Mouse (Mus musculus) midbrain, embryonic 10.5 days (tissue): ENCODE data around the gene Syne3. TPM values are rescaled to one million over a fixed set of nuclear protein-coding genes. Genes with fewer than 3 reads are reported as not detected.

Source experiments
- DNase-seq: peaks from one replicate; pipeline ENCODE4 v3.0.0-alpha.2; 2017; ENCODE audit warnings: low spot score
- H3K27ac ChIP-seq: fragments of 300-500 bp; sonication (generic); replicated peaks from 2 replicates; pipeline ENCODE4 v1.5.1; 2016; ENCODE audit warnings: mild to moderate bottlenecking
- H3K27me3 ChIP-seq: fragments of 300-500 bp; sonication (generic); 2 replicates; pipeline ENCODE4 v1.6.1; 2016; ENCODE audit warnings: low read depth, mild to moderate bottlenecking; ENCODE audit not compliant: poor library complexity, severe bottlenecking
- H3K36me3 ChIP-seq: fragments of 300-500 bp; sonication (generic); 2 replicates; pipeline ENCODE4 v1.6.1; 2016; ENCODE audit warnings: mild to moderate bottlenecking, moderate library complexity
- H3K4me1 ChIP-seq: fragments of 300-500 bp; sonication (generic); 2 replicates; pipeline ENCODE4 v1.6.1; 2016
- H3K4me3 ChIP-seq: fragments of 300-500 bp; sonication (generic); 2 replicates; pipeline ENCODE4 v1.5.1; 2016; ENCODE audit warnings: mild to moderate bottlenecking, moderate library complexity
- H3K9me3 ChIP-seq: fragments of 300-500 bp; sonication (generic); replicated peaks from 2 replicates; pipeline ENCODE4 v1.6.1; 2016; ENCODE audit warnings: mild to moderate bottlenecking
- WGBS: fragments of 180-500 bp; shearing (Covaris S2); methylation state at CpG from one replicate; pipeline ENCODE4 v1.1.7; 2016; 5-methylcytosine and 5-hydroxymethylcytosine counted together
- polyA plus RNA-seq: library from polyadenylated mRNA; unstranded; fragments of >200 nt; fragmentation: Nextera tagmentation; extraction: Ambion mirVana; gene quantifications from 2 replicates; pipeline ENCODE4 v1.2.1, GENCODE M21; 2016

The Syne3 gene
- polyA plus RNA-seq, 1 experiment from 2014 or later: 0.14 TPM

GRCm38 (mm10) chr12:104904138-104904537, 105.5 kb downstream of the Syne3 start:
- 33% methylated on average over 5 of the region's 5 CpGs for WGBS
- H3K4me1 ChIP-seq: peaks cover 62% of the 10 kb centered on the region
- no peak for DNase-seq
- H3K4me3 ChIP-seq: no peak overlapping the region
- H3K9me3 ChIP-seq: peaks cover 3% of the 10 kb centered on the region
- H3K27ac ChIP-seq: peak overlapping the region; percentile 52
- peaks cover 42% of the 10 kb centered on the region for H3K27me3 ChIP-seq
- no peaks in the 10 kb centered on the region for H3K36me3 ChIP-seq

DNA sequence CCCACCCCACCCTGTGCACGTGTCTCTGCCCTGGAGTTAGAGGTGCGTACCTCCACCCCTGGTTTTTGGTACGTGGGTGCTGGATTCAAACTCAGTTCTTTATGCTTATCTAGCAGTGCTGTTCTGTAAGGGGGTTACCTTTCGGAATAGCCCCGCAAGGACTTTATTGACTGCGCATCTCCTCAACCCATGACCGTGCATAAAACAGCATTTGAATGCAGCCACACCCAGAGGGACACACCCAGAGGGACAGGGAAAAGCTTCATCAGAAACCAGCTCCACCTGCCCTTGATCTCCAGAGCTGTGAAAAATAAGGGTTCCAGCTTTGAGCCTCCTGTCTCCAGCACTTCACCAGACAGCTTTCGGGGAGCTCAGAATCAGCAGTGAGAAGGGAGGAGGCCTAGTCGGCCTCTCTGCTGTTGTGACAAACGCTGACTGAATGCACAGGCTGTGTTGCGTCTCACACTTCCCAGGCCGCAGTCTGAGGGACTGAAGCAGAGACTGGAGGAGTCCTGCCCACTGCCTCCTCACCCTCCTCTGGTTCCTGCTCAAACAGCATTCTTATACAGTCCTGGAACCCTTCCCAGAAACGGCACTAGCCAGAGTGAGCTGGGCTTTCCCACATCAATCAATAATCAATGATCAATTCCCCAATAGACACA, 107.1 kb downstream of the Syne3 start:
- DNase-seq: no peak
- 85% methylated on average over 13 of the region's 13 CpGs for WGBS
- Histone ChIP-seq H3K27ac (peak overlapping the region; percentile 14), H3K9me3 (peaks cover 3% of the 10 kb centered on the region), H3K36me3 (no peaks in the 10 kb centered on the region), H3K27me3 (peaks cover 42% of the 10 kb centered on the region), H3K4me1 (peaks cover 48% of the 10 kb centered on the region), H3K4me3 (no peak overlapping the region)

DNA sequence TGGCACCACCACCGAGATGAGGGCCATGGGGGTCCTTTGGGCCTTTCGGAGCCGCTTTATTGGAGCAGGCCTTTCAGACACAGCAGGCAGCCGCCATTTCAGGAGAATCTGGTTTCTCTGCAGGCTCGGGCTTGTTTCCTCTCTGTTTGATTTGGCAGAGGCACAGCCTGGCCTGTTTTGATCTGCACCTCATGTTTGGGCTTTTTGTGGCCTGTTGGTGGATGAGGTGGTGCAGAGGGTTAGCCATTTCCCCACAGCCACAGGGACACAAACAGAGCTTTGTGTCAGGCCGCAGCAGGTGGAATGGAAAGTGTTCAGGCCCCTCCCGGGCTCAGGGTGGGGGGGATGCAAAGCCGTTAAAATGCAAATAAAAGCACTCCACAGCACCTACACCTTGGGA, 108.3 kb downstream of the Syne3 start:
- no peak for DNase-seq
- H3K4me3 ChIP-seq: no peak overlapping the region
- 41% methylated on average over 8 of the region's 8 CpGs for WGBS

DNA sequence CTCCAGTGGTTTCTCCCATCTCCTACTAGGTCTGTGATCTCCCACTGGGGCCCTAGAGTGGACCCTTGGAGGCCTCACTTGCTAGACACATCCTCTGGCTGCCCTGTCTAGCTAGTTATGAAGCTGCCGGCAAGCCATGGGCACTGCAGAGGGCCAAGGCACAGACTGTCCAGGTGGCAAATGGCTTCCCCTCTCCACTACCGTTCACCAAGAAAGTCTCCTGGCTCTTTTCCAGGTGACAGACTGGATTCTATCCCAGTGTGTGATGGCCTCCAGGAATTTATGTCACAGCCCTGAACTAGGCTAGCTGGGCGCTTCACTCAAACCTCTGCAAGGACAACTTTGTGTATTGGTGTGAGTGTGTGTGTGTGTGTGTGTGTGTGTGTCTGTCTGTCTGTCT, 109.8 kb downstream of the Syne3 start:
- WGBS: 94% methylated on average over 3 of the region's 3 CpGs
- Histone ChIP-seq H3K36me3 (no peaks in the 10 kb centered on the region), H3K27ac (peak overlapping the region; percentile 33), H3K4me1 (peaks cover 59% of the 10 kb centered on the region), H3K4me3 (no peak overlapping the region), H3K27me3 (peaks cover 17% of the 10 kb centered on the region), H3K9me3 (no peaks in the 10 kb centered on the region)
- DNase-seq: no peak

More for the DNA sequence above, 108.3 kb downstream of the Syne3 start:
- peaks cover 55% of the 10 kb centered on the region for H3K4me1 ChIP-seq
- peak overlapping the region; percentile 72 for H3K27ac ChIP-seq
- H3K27me3 ChIP-seq: peaks cover 32% of the 10 kb centered on the region
- H3K9me3 ChIP-seq: no peaks in the 10 kb centered on the region
- H3K36me3 ChIP-seq: no peaks in the 10 kb centered on the region

DNA sequence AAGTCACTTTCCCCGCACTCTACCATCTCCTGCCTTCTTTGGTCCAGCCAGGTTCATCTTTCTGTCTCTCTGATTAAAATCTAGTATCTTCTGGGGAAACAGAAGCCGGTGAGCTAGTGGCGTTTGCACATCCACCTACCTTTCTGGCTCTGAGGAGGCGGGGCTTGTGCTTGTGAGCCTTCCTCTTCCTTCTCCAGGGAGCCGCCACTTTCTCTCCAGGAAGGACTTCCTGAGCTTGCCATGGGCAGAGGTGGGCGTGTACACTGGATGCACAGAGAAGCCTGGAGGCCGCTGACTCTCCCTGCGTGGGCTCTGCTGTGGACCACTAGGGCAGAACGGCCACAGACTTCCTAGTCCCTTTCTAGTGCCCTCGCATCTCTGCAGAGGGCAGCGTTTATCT, 110.4 kb downstream of the Syne3 start:
- Histone ChIP-seq H3K4me1 (peaks cover 54% of the 10 kb centered on the region), H3K9me3 (no peaks in the 10 kb centered on the region), H3K27me3 (peaks cover 11% of the 10 kb centered on the region), H3K4me3 (no peak overlapping the region), H3K27ac (0 out of 2 replicates have a peak overlapping the region, but pooled peaks have one; percentile 33), H3K36me3 (no peaks in the 10 kb centered on the region)
- DNase-seq: no peak
- 68% methylated on average over 11 of the region's 11 CpGs for WGBS

DNA sequence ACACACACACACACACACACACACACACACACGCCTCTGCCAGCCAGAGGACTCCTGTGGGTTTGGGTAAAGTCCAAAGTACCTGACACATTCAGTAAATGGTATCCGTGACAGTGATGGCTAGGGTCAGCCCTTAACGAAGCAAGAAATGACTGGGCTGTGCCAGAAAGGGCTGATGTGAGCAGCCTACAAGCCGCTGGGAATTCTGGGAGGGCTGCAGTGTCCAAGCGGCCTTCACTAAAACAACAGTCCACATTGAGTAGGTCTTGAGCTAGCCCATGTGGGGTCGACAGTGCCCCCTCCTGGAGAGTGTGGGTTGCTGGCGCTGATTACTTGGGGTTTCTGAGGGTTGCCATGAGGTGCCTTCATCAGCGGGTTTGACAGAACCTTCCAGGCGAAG, 110.9 kb downstream of the Syne3 start:
- Histone ChIP-seq H3K4me3 (no peak overlapping the region), H3K9me3 (no peaks in the 10 kb centered on the region), H3K27ac (peak overlapping the region; percentile 28; the same call in 1 of the 2 replicates), H3K36me3 (no peaks in the 10 kb centered on the region), H3K4me1 (peaks cover 52% of the 10 kb centered on the region), H3K27me3 (peaks cover 6% of the 10 kb centered on the region)
- WGBS: 76% methylated on average over 9 of the region's 9 CpGs
- DNase-seq: no peak

- H3K4me1 ChIP-seq: peaks cover 48% of the 10 kb centered on the region
- H3K9me3 ChIP-seq: no peaks in the 10 kb centered on the region; the same call in 1 of the 2 replicates
- DNase-seq: peak; percentile 31
- WGBS: 51% methylated on average over 8 of the region's 8 CpGs
- no peak overlapping the region for H3K4me3 ChIP-seq
- no peaks in the 10 kb centered on the region for H3K36me3 ChIP-seq
- H3K27ac ChIP-seq: peak overlapping the region; percentile 71
- H3K27me3 ChIP-seq: 0 out of 2 replicates have a peak, but pooled peaks cover 5% of the 10 kb centered on the region
Measured at GRCm38 (mm10) chr12:104897051-104897618, 112.5 kb downstream of the Syne3 start.

DNA sequence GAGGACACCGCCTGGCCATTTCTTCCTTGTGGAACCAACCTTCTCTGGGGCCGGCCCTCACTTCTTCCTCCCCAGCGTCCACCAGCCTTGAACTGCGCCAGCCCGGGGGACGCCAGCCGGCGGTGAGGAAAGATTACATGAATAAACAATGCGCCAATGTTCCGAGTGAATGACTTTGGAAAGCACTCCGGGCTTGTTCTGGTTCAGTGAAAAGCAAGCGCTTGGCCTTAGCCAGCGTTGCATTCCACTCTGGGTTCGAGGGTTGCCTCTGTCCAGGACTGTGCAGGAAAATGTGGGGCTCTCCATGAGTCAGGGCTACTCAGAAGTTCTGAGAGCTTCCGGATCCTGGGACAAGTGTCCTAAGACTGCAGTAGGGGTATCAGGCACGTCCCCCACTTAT, 113.0 kb downstream of the Syne3 start:
- Histone ChIP-seq H3K4me1 (peaks cover 43% of the 10 kb centered on the region), H3K4me3 (no peak overlapping the region), H3K36me3 (no peaks in the 10 kb centered on the region), H3K27me3 (0 out of 2 replicates have a peak, but pooled peaks cover 5% of the 10 kb centered on the region), H3K27ac (peak overlapping the region; percentile 71), H3K9me3 (no peaks in the 10 kb centered on the region; the same call in 1 of the 2 replicates)
- 64% methylated on average over 16 of the region's 16 CpGs for WGBS
- peak; percentile 35 for DNase-seq

- WGBS: 95% methylated on average over 3 of the region's 3 CpGs
- H3K9me3 ChIP-seq: no peaks in the 10 kb centered on the region; the same call in 1 of the 2 replicates
Measured at GRCm38 (mm10) chr12:104892245-104892644, 117.4 kb downstream of the Syne3 start.

GRCm38 (mm10) chr12:104890066-104890465, 119.5 kb downstream of the Syne3 start:
- H3K4me1 ChIP-seq: peaks cover 5% of the 10 kb centered on the region; the same call in 1 of the 2 replicates
- WGBS: 81% methylated on average over 8 of the region's 8 CpGs
- H3K9me3 ChIP-seq: no peaks in the 10 kb centered on the region; the same call in 1 of the 2 replicates
- DNase-seq: no peak
- H3K36me3 ChIP-seq: no peaks in the 10 kb centered on the region
- H3K27ac ChIP-seq: no peak overlapping the region
- H3K27me3 ChIP-seq: no peaks in the 10 kb centered on the region
- H3K4me3 ChIP-seq: no peak overlapping the region

More at GRCm38 (mm10) chr12:104892245-104892644, 117.4 kb downstream of the Syne3 start:
- Histone ChIP-seq H3K36me3 (no peaks in the 10 kb centered on the region), H3K27ac (no peak overlapping the region), H3K4me3 (no peak overlapping the region), H3K4me1 (peaks cover 19% of the 10 kb centered on the region), H3K27me3 (no peaks in the 10 kb centered on the region)
- no peak for DNase-seq

DNA sequence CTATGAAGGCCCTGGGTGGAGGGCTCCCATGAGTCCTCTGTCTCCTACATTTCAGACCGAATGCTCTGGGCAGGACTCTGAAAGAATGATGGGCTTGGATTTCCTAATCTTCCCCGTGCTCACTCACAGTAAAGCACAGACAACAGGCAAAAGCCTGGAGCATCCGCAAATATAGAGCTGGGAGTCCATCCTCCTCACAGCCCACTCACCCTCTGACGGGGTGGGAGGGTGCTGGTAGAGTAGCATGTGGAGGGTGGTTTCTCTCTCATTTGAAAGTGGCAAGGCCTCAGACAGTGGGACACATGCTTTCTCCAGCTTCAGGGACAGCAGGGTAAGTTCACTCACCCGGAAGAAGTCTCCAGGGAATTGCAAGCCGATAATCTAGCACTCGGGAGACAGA, 123.5 kb downstream of the Syne3 start:
- no peak for DNase-seq
- no peaks in the 10 kb centered on the region for H3K27me3 ChIP-seq
- H3K4me1 ChIP-seq: peaks cover 11% of the 10 kb centered on the region
- no peak overlapping the region for H3K4me3 ChIP-seq
- H3K27ac ChIP-seq: no peak overlapping the region
- H3K36me3 ChIP-seq: no peaks in the 10 kb centered on the region
- 91% methylated on average over 7 of the region's 7 CpGs for WGBS
- no peaks in the 10 kb centered on the region for H3K9me3 ChIP-seq

- no peak for DNase-seq
- H3K4me3 ChIP-seq: no peak overlapping the region
- H3K4me1 ChIP-seq: peaks cover 29% of the 10 kb centered on the region
- WGBS: 78% methylated on average over 5 of the region's 5 CpGs
- no peaks in the 10 kb centered on the region for H3K9me3 ChIP-seq
- no peaks in the 10 kb centered on the region for H3K36me3 ChIP-seq
- no peaks in the 10 kb centered on the region for H3K27me3 ChIP-seq
- no peak overlapping the region for H3K27ac ChIP-seq
Measured at GRCm38 (mm10) chr12:104882533-104882932, 127.1 kb downstream of the Syne3 start.

GRCm38 (mm10) chr12:104882061-104882460, 127.5 kb downstream of the Syne3 start:
- no peak for DNase-seq
- peaks cover 29% of the 10 kb centered on the region for H3K4me1 ChIP-seq
- no peaks in the 10 kb centered on the region for H3K36me3 ChIP-seq
- 53% methylated on average over 2 of the region's 2 CpGs for WGBS
- no peaks in the 10 kb centered on the region for H3K27me3 ChIP-seq
- no peak overlapping the region for H3K27ac ChIP-seq
- no peaks in the 10 kb centered on the region for H3K9me3 ChIP-seq
- H3K4me3 ChIP-seq: no peak overlapping the region
